Mouse (Mus musculus): ENCODE measurements around the gene Trim14.

The Trim14 gene

GRCm38 (mm10) chr4:46527558-46527926 lies 8.4 kb downstream of the Trim14 start:
- peak; percentile 13 to 21 for DNase-seq (ENCODE audit: low spot score in 2 of 2)

GRCm38 (mm10) chr4:46526798-46527557 lies 9.0 kb downstream of the Trim14 start:
- no peak for DNase-seq (ENCODE audit: low spot score in 2 of 2)

GRCm38 (mm10) chr4:46526226-46526625 lies 9.7 kb downstream of the Trim14 start:
- no peak for DNase-seq (ENCODE audit: low spot score in 2 of 2)

- no peak for DNase-seq (ENCODE audit: low spot score in 2 of 2)
Measured at GRCm38 (mm10) chr4:46523324-46523723, 12.6 kb downstream of the Trim14 start.

DNA sequence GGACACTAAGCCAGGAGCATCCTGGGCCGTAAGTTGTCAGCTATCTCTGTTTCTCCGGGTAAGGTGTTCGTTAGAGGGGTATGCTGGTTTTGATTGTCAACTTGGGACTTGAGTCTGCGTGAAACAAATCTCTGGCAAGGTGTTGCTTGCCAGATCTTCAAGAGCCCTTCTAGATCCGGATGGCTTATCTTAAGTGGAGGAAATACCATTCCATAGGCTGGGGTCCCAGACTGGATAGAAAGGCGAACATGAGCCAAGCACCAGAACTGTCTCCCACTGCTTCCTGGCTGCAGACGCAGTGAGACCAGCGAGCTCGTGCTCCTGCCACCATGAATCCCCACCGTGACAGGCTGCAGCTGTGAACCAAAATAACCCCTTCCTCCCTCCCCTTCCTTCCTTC lies 14.5 kb downstream of the Trim14 start:
- DNase-seq (ENCODE audit: low spot score in 2 of 2), result no peak

DNA sequence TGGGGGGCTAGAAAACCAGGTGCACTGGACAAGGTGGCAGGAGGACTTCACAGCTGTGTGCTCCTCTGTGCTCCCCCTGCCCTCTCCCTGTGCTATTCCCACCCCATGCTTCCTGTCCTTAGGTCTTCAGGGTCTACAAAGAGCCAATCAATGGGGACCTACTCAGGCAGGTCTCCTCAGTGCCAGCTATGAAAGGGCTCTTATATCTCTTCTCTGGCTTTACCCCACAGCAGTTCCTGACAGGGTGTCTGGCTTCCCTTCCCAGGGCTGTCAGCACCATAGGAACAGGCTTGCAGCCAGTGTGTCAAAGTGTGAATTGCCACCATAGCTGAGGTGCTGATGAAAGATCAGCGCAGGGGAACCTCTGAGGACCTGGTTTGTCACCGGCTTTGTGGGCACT lies 15.4 kb downstream of the Trim14 start:
- no peak for DNase-seq (ENCODE audit: low spot score in 2 of 2)

- DNase-seq (ENCODE audit: low spot score in 2 of 2), result peak; percentile 53 to 78
Measured at GRCm38 (mm10) chr4:46507736-46508460, 28.0 kb downstream of the Trim14 start.

DNA sequence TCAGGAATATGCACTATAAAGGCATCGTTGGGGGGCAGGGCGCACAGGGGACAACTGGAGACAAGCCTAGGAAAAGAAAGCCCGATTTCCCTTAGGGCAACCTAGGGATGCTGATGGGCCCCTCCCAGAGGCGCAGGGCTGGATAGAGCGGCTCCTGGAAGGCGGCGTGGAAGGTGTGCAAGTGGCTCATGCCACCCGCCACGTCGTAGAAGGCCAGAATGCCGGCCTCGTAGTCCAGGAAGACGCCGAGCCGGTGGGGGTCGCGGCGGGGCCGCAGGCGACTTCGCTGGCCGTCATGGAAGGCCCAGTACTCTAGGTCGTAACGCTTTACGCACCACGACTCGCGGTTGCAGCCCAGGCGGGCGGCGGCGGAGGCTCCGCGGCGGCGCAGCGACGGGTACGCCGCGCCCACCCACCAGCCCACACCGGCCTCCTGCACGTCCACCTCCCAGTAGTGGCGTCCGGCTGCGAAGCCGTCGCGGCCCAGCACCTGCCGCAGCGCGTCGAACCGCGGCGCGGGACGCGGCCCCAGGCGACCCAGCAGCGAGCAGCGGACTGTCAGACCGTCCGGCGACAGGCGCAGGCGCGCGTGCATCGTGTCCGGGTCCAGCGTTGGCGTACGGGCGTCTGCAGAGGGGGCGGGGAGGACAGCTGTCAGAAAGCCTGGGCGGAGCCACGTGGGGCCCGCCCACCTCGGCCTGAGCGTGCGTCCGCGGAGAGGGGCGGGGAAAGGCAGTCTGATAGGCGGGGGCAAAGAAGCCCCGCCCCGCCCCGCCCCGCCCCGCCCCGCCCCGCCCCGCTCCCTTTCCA lies 28.9 kb downstream of the Trim14 start:
- DNase-seq (ENCODE audit: low spot score in 2 of 2), result peak; percentile 93 to 95

- no peak for DNase-seq (ENCODE audit: low spot score in 2 of 2)
Measured at GRCm38 (mm10) chr4:46505361-46506057, 30.4 kb downstream of the Trim14 start.

DNA sequence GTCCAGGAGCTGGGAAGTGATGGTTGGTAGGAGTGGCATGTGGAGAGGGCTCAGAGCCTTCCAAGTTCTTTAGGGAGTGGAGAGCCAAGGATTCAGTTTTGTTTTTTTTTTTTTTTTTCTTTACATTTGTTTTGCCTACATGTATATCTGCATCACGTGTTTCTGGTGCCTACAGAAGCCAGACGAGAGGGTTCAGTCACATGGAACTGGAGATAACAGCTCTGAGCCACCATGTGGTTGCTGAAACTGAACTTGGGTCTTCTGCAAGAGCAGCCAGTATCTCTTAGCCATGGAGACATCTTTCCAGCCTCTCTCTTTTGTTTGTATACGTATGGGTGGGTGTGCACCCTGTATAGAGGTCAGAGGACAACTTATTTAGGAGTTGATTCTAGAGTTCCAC lies 32.1 kb downstream of the Trim14 start:
- DNase-seq (ENCODE audit: low spot score in 2 of 2), result no peak

GRCm38 (mm10) chr4:46502606-46503502 lies 33.1 kb downstream of the Trim14 start:
- DNase-seq (ENCODE audit: low spot score in 2 of 2), result no peak

DNA sequence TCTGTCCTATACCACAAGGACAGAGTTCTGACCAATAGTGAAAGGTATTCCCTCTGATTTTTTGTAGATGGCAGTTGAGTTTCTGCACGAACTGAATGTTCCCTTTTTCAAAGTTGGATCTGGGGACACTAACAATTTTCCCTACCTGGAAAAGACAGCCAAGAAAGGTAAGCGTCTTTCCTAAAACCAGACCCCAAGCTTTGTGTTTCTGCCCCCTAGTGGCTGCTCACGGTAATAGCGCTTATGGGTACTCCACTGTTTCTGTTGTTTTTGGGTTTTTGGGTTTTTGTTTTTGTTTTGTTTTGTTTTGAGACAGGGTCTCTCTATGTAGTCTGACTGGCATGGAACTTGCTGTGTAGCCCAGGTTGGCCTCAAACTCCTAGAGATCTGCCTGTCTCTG lies 37.0 kb downstream of the Trim14 start:
- DNase-seq (ENCODE audit: low spot score in 2 of 2), result no peak

- no peak for DNase-seq (ENCODE audit: low spot score in 2 of 2)
Measured at GRCm38 (mm10) chr4:46498511-46498910, 37.4 kb downstream of the Trim14 start.

GRCm38 (mm10) chr4:46497286-46497892 lies 38.6 kb downstream of the Trim14 start:
- peak; percentile 53 to 70 for DNase-seq (ENCODE audit: low spot score in 2 of 2)

DNA sequence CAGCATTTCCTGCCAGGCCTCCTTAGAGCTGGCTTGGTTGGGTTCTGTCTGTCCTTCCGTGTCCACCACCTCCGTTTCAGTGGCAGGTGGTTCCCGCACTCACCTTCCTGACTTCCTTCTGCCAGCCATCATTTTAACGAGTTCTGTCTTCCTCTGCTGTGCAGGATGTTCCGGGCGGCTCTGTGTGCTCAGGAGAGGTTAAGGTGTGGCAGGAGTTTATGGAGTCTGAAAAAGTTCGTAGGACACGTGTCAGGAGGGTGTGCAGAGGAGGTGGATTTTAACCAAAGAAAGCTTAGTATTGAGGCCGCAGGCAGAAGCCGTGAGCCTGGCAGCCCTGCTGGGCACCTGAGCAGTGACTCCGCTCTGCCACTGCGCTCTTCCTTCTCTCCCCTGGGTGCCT lies 40.4 kb downstream of the Trim14 start:
- no peak for DNase-seq (ENCODE audit: low spot score in 2 of 2)

- no peak for DNase-seq (ENCODE audit: low spot score in 2 of 2)
Measured at GRCm38 (mm10) chr4:46493071-46493470, 42.9 kb downstream of the Trim14 start.

GRCm38 (mm10) chr4:46489028-46489925 lies 46.7 kb downstream of the Trim14 start, which contains the start of gene Nans:
Nans (plus strand) TSS chr4:46489248.
- DNase-seq (ENCODE audit: low spot score in 2 of 2), result peak; percentile 94 to 95

- peak; percentile 80 to 86 for DNase-seq (ENCODE audit: low spot score in 2 of 2)
Measured at GRCm38 (mm10) chr4:46487348-46487747, 48.6 kb downstream of the Trim14 start.

All from heart, adult 9 months (tissue).